Mouse (Mus musculus) cerebellum, adult 8-10 months (tissue): ENCODE data around the gene Snx8.

Source experiments
- DNase-seq: peaks from one replicate; pipeline ENCODE4 v3.0.0; 2022

The Snx8 gene

GRCm38 (mm10) chr5:140388588-140389576, at the start of gene Snx8:
TSS of gene Snx8 (minus strand) at chr5:140389262.
- peak; percentile 89 for DNase-seq

- DNase-seq: no peak
Observed at GRCm38 (mm10) chr5:140425016-140425783, 36.1 kb upstream of the Snx8 start.

GRCm38 (mm10) chr5:140420616-140421015, 31.6 kb upstream of the Snx8 start:
- DNase-seq: no peak

GRCm38 (mm10) chr5:140419442-140420080, 30.5 kb upstream of the Snx8 start:
- no peak for DNase-seq

- peak; percentile 91 for DNase-seq
Observed at GRCm38 (mm10) chr5:140418489-140419441, 29.7 kb upstream of the Snx8 start, which contains the start of gene Eif3b. TSS of gene Eif3b (plus strand) at chr5:140419328.

- peak; percentile 22 for DNase-seq
Observed at GRCm38 (mm10) chr5:140418106-140418488, 29.0 kb upstream of the Snx8 start.

GRCm38 (mm10) chr5:140414647-140415046, 25.6 kb upstream of the Snx8 start:
- no peak for DNase-seq

- peak; percentile 30 for DNase-seq
Observed at GRCm38 (mm10) chr5:140411339-140411738, 22.3 kb upstream of the Snx8 start.

GRCm38 (mm10) chr5:140408801-140409200, 19.7 kb upstream of the Snx8 start:
- no peak for DNase-seq

GRCm38 (mm10) chr5:140406666-140407065, 17.6 kb upstream of the Snx8 start:
- no peak for DNase-seq

- DNase-seq: no peak
Observed at GRCm38 (mm10) chr5:140405126-140405525, 16.1 kb upstream of the Snx8 start.

GRCm38 (mm10) chr5:140402640-140403270, 13.7 kb upstream of the Snx8 start:
- DNase-seq: no peak

- DNase-seq: no peak
Observed at GRCm38 (mm10) chr5:140396166-140396940, 7.3 kb upstream of the Snx8 start.

GRCm38 (mm10) chr5:140392701-140393100, 3.6 kb upstream of the Snx8 start:
- no peak for DNase-seq

GRCm38 (mm10) chr5:140391981-140392380, 2.9 kb upstream of the Snx8 start:
- no peak for DNase-seq

- DNase-seq: no peak
Observed at GRCm38 (mm10) chr5:140391435-140391834, 2.4 kb upstream of the Snx8 start.

- no peak for DNase-seq
Observed at GRCm38 (mm10) chr5:140389647-140390046, 585 bp upstream of the Snx8 start.

GRCm38 (mm10) chr5:140387816-140388510, 1.1 kb downstream of the Snx8 start:
- no peak for DNase-seq

- no peak for DNase-seq
Observed at GRCm38 (mm10) chr5:140387236-140387635, 1.8 kb downstream of the Snx8 start.

- no peak for DNase-seq
Observed at GRCm38 (mm10) chr5:140384462-140384861, 4.6 kb downstream of the Snx8 start.
